Mouse (Mus musculus) G1E (cell line): ENCODE measurements around the gene Bmp2k.

Experiments
- CTCF ChIP-seq: IDR thresholded peaks from 2 replicates; pipeline ENCODE4 v1.5.1; 2012; ENCODE audit warnings: low read depth, low read length, inconsistent platforms, mixed read lengths
- TAL1 ChIP-seq: conservative IDR thresholded peaks from 2 replicates; pipeline ENCODE4 v1.6.1; 2012; ENCODE audit warnings: low read depth, low read length, inconsistent platforms, mixed read lengths

- TF ChIP-seq CTCF (no peak), TAL1 (no peak)
These were observed 128.0 kb downstream of the Bmp2k start for GRCm38 (mm10) chr5:97125459-97125970.
